Mouse (Mus musculus) forebrain, postnatal 0 days (tissue): ENCODE measurements around the gene Sfn. TPM values are rescaled to one million over a fixed set of nuclear protein-coding genes. Genes with fewer than 3 reads are reported as not detected.
A peak's percentile ranks its signal among the peaks of the same experiment; 100 is the strongest.

Experiments
- ATAC-seq: fragments of 200-750 bp; cut with Nextera tagmentation; 2 replicates; pipeline ENCODE4 v1.8.0; 2017; ENCODE audit warnings: mild to moderate bottlenecking, moderate library complexity
- DNase-seq: peaks from one replicate; pipeline ENCODE4 v3.0.0-alpha.2; 2015
- H3K27ac ChIP-seq: fragments of 300-500 bp; sonication (generic); 2 replicates; pipeline ENCODE4 v1.5.1; 2014; ENCODE audit warnings: low read depth, mild to moderate bottlenecking, antibody characterized with exemption, low read length, moderate library complexity, mixed read lengths
- H3K27me3 ChIP-seq: fragments of 300-500 bp; sonication (generic); 2 replicates; pipeline ENCODE4 v1.6.1; 2014; ENCODE audit warnings: mild to moderate bottlenecking, low read length, mixed read lengths; ENCODE audit not compliant: insufficient read depth
- H3K36me3 ChIP-seq: fragments of 300-500 bp; sonication (generic); 2 replicates; pipeline ENCODE4 v1.6.1; 2014; ENCODE audit warnings: mild to moderate bottlenecking, moderate library complexity; ENCODE audit not compliant: insufficient read depth
- H3K4me1 ChIP-seq: fragments of 300-500 bp; sonication (generic); 2 replicates; pipeline ENCODE4 v1.6.1; 2014; ENCODE audit warnings: antibody characterized with exemption; ENCODE audit not compliant: insufficient read depth
- H3K4me2 ChIP-seq: fragments of 300-500 bp; sonication (generic); 2 replicates; pipeline ENCODE4 v1.6.1; 2014; ENCODE audit warnings: low read depth, mild to moderate bottlenecking, moderate library complexity
- H3K4me3 ChIP-seq: fragments of 300-500 bp; sonication (generic); 2 replicates; pipeline ENCODE4 v1.5.1; 2014; ENCODE audit warnings: low read depth, low read length, mixed read lengths
- H3K9ac ChIP-seq: fragments of 300-500 bp; sonication (generic); 2 replicates; pipeline ENCODE4 v1.6.1; 2014; ENCODE audit warnings: mild to moderate bottlenecking
- H3K9me3 ChIP-seq: fragments of 300-500 bp; sonication (generic); 2 replicates; pipeline ENCODE4 v1.6.1; 2016; ENCODE audit warnings: low read length
- CTCF ChIP-seq: sonication (generic); IDR thresholded peaks from 2 replicates; pipeline ENCODE4 v1.5.1; 2016; ENCODE audit warnings: antibody characterized with exemption, control low read depth, low read depth
- whole genome bisulfite sequencing: fragments of 180-500 bp; shearing (Covaris S2); extraction: QIAGEN DNeasy Blood & Tissue Kit; methylation state at CpG from one replicate; pipeline ENCODE4 v1.1.7; 2014; 5-methylcytosine and 5-hydroxymethylcytosine counted together
- polyA plus RNA-seq: library from polyadenylated mRNA; unstranded; fragments of >200 nt; fragmentation: Nextera tagmentation; extraction: Ambion mirVana; gene quantifications from 2 replicates; pipeline ENCODE4 v1.2.1, GENCODE M21; 2015
- total RNA-seq: library from RNA; depleted of rRNA; stranded (reverse); fragments of >200 nt; gene quantifications from 2 replicates; pipeline ENCODE4 v1.2.3, GENCODE M21; 2014

Gene Sfn
- total and polyA plus RNA-seq, 2 experiments from 2014 or later: 0.88 to 3.2 TPM

DNA sequence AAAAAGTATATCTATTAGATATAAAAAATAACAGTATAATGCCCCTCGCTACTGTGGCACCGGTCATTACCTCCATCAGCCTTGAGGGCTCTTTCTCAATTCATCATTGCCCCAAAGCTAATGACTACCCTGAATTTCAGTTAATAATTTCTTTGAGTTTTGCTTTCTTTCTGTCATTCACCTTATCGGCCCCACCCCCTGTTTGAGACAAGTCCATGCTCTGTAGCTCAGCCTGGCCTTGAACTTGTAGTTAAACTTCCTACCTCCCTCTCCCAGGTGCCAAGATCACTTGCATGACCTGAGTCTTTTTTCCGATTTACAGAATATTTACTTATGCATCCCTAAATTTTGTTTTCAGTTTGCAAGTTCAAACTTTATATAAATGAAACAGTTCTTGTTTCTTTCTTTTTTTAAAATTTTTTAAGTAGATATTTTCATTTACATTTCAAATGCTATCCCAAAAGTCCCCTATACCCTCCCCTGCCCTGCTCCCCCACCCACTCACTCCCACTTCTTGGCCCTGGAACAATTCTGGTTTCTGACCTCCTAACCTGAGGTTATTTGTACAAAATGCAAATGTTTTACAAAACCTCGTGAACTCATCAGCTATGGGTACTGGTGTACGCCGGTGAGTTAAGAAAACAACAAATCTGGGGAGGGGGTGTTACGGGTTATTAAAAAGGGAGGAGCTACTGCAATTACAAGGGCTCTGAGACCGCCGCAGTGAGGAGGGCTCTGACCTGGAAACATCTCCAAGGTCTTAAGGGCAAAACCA is 32.5 kb downstream of the Sfn start:
- no peak overlapping the region for H3K4me2 ChIP-seq
- DNase-seq (no peak), ATAC-seq (no peak)
- H3K27ac ChIP-seq: no peak overlapping the region
- no peak overlapping the region for H3K4me3 ChIP-seq
- 82% methylated on average over 10 of the region's 10 CpGs for WGBS
- no peak overlapping the region for H3K9ac ChIP-seq
- no peak for TF ChIP-seq CTCF
- no peaks in the 10 kb centered on the region for H3K4me1 ChIP-seq
- no peaks in the 10 kb centered on the region for H3K9me3 ChIP-seq
- no peaks in the 10 kb centered on the region for H3K36me3 ChIP-seq
- no peaks in the 10 kb centered on the region for H3K27me3 ChIP-seq

GRCm38 (mm10) chr4:133567251-133567650 is 34.7 kb downstream of the Sfn start:
- Histone ChIP-seq H3K27me3 (no peaks in the 10 kb centered on the region), H3K4me3 (no peak overlapping the region), H3K9me3 (no peaks in the 10 kb centered on the region), H3K4me2 (no peak overlapping the region), H3K27ac (no peak overlapping the region), H3K9ac (no peak overlapping the region), H3K4me1 (no peaks in the 10 kb centered on the region), H3K36me3 (no peaks in the 10 kb centered on the region)
- DNase-seq (no peak), ATAC-seq (no peak)
- no peak for TF ChIP-seq CTCF
- WGBS: 34% methylated on average over 8 of the region's 8 CpGs

DNA sequence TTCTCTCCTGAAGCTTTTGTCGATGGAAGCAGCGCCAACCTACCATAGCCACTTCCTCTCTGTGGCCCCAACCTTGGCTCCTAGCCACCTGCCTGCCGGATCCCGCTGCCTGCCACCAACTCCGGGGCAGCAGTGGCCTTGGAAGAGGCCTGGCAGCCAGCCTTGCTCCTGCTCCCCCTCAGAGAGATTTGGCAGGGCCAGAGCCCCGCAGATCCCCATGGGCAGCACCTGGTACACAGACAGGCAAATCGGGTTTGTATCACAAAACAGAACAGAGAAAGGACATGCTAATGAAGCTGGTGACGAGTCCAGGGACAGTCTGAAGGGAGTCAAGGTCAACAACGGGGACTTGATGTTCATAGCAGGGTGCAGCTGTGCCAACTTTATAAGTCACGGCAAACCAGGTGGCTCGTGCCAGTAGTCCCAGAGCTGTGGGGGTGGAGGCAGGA is 38.8 kb downstream of the Sfn start:
- Histone ChIP-seq H3K4me1 (no peaks in the 10 kb centered on the region), H3K27ac (no peak overlapping the region), H3K36me3 (no peaks in the 10 kb centered on the region), H3K9me3 (no peaks in the 10 kb centered on the region), H3K4me2 (no peak overlapping the region), H3K9ac (no peak overlapping the region), H3K4me3 (no peak overlapping the region), H3K27me3 (no peaks in the 10 kb centered on the region)
- ATAC-seq (no peak), DNase-seq (peak; percentile 18)
- TF ChIP-seq CTCF: no peak
- 54% methylated on average over 11 of the region's 11 CpGs for WGBS

DNA sequence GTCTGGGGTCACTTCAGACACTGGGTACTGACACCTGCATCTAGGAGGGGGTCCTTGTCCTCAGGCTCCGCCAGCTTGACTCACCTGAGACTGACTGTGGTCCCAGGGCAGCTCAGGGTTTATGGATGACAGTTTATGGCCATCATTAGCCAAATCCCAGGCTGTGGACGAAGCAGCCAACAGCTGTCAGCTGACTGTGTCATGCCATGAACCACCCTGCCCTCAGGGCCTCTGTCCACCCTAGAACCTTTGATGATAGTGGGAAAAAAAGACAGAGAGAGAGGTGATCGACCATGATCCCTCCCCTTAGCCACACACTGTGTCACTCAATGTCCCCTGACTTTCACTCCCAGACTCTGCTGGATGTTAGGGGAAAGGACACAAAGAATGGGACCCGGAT is 40.3 kb downstream of the Sfn start:
- Histone ChIP-seq H3K36me3 (no peaks in the 10 kb centered on the region), H3K4me1 (no peaks in the 10 kb centered on the region), H3K27me3 (no peaks in the 10 kb centered on the region), H3K4me2 (no peak overlapping the region), H3K9ac (no peak overlapping the region), H3K27ac (no peak overlapping the region), H3K4me3 (no peak overlapping the region), H3K9me3 (no peaks in the 10 kb centered on the region)
- no peak for DNase-seq
- no peak for ATAC-seq
- WGBS: 74% methylated on average over 4 of the region's 4 CpGs
- TF ChIP-seq CTCF: no peak

DNA sequence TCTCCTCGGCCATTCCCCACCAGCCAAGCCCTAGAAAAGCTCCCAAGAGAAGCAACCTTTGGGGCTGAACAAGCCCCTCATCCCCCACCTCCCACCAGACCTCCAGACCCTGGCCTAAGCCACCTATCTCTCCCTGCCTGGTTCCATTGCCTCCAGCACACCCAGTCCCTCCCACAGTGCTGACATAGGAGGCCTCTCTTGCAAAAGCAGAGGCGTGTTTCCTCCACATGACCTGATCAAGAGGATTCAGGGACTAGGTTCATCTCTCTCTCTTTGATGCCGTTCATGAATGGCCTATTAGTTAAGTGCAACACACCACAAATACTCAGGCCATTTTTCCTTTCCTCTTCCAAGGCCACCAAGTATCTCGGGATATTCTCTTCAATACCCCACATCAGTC is 42.1 kb downstream of the Sfn start:
- DNase-seq (no peak), ATAC-seq (no peak)
- H3K27me3 ChIP-seq: no peaks in the 10 kb centered on the region
- no peaks in the 10 kb centered on the region for H3K36me3 ChIP-seq
- no peaks in the 10 kb centered on the region for H3K9me3 ChIP-seq
- no peak overlapping the region for H3K27ac ChIP-seq
- no peaks in the 10 kb centered on the region for H3K4me1 ChIP-seq
- H3K4me3 ChIP-seq: no peak overlapping the region
- H3K4me2 ChIP-seq: no peak overlapping the region
- 77% methylated on average over 4 of the region's 4 CpGs for WGBS
- TF ChIP-seq CTCF: no peak
- H3K9ac ChIP-seq: no peak overlapping the region

DNA sequence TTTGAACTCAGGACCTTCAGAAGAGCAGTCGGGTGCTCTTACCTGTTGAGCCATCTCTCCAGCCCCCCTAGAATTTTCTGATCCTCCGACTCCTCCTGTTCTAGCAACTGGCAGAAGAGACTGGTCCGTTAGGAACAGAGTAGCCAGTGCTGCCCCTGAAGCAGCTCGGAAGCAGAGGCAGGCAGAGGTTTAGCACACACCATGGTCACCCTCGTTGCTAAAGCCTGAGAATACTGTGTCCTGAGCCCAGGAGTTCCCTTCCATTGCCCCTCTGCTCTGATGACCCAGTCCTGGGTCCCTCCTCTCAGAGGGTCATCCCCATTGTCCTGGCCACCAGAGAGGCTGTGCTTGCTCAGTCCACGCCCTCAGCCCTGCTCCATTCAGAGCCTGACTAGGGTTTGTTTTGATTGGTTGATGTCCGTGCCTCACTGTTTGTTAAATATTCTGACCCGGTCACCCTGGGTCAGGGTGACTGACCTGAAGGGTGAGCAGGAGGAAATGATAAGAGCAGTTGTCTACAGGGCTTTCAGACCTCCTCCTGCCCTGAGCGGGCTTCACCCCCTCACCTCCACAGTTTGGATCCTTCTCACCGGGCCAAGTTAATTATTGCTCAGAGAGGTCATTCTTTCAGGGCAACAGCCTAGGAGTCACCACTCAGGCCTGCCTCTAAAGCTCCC is 44.8 kb downstream of the Sfn start:
- no peaks in the 10 kb centered on the region for H3K4me1 ChIP-seq
- 44% methylated on average over 10 of the region's 10 CpGs for WGBS

More for the DNA sequence above, 44.8 kb downstream of the Sfn start:
- Histone ChIP-seq H3K27ac (no peak overlapping the region), H3K27me3 (no peaks in the 10 kb centered on the region), H3K4me2 (no peak overlapping the region), H3K9ac (no peak overlapping the region), H3K9me3 (no peaks in the 10 kb centered on the region), H3K4me3 (no peak overlapping the region), H3K36me3 (no peaks in the 10 kb centered on the region)
- TF ChIP-seq CTCF: no peak
- DNase-seq (no peak), ATAC-seq (no peak)
